Mouse (Mus musculus) adrenal gland, adult 2 months (tissue): ENCODE measurements around the gene Arhgap17. TPM values are rescaled to one million over a fixed set of nuclear protein-coding genes. Genes with fewer than 3 reads are reported as not detected.

Experiments
- DNase-seq: peaks from one replicate; pipeline ENCODE4 v3.0.0; 2021
- polyA plus RNA-seq: library from polyadenylated mRNA; depleted of rRNA; stranded (reverse); fragments of >200 nt; gene quantifications from 2 replicates; pipeline ENCODE4 v1.2.3, GENCODE M21; 2012
- total RNA-seq, 2 experiments: library from RNA; stranded (reverse); gene quantifications; 2 replicates each; pipeline ENCODE4 v1.2.3; 2021

The Arhgap17 gene
- total and polyA plus RNA-seq, 3 experiments = 52.9 to 62.0 (median 58.3) TPM

DNA sequence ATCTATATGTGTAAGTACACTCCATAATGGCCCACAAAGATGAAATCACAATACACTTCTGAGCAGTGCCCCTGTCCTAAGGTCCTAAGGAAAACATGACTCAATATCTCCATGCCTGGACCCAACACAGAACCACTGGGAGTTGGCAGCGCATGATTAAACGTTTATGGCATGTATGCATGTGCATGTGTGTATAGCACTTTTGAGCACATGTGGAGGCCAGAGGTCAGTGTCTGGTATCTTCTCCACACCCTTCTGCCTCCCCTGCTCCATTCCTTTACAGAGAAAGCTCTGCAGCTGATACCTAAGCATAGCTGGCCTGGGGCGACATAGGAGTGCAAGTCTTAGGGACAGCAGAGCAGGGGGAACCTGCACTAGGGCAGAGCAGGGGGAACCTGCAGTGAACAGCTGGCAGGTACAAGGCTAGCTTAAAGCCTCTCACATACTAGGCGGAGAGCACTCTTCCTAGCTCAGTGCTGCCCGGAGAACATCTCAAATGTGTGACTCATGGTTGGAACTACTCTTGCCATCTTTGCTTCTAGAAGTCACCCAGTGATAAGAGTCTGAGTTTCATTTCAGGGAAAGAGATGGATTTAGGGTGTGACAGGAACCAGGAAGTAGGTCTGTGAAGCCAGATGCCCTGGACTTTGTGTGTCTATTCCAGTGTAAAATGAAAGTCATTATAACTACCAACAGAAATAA lies 25.5 kb downstream of the Arhgap17 start:
- no peak for DNase-seq

DNA sequence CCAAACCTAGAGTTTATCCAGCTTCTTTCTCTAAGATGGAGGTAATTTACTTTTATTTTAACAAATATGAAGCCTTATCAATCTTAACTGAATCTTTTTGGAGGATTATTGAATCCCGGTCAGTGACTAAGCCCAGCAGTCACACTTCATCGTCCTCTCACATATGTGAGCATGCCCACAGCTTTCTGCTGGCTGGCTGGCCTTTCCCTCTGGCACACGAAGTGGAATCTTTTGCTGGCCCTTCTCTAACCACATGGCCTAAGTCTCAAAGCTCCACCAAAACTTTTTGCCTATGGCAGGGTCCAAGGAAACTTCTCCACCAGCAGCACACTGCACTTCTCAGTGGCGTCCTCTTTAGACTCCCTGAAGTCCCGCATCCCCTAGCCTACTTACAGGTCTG lies 27.8 kb downstream of the Arhgap17 start:
- DNase-seq = no peak

DNA sequence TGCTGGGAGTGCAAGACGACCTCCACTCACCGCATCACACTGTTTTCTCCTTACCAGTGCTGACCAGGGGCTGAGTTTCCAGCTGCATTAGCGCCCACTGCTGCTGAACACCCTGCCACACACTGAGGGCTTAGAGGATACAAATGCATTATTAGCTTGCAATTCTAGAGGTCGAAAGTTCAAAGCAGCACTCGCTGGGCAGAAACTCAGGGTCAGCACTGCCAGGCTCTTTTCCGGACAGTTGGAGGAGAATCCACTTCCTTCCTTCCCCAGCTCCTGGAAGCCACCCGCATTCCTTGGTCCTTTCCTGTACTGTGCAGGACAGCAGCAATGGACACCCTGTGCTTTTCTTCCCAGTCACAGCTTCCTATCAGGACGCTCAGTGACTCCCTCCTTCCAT lies 31.4 kb downstream of the Arhgap17 start:
- no peak for DNase-seq

DNA sequence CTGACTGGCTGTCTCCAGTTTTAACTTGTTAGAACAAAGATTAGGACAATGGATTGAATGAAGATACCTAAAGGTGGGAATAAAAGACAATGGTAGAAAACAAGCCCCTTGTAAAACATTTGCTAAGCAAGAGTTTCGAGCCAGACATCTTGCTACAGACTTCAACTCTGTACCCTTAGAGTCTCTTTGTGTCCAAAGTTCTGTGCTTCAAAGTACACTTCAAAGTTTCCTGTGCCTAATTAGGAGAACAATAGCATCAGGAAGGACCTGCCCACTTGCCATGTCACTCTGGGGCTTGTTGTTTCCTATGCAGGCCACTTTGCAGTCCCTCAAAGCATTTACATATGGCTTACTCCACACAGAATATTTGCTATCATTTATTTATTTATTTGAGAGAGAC lies 33.4 kb downstream of the Arhgap17 start:
- DNase-seq = no peak

DNA sequence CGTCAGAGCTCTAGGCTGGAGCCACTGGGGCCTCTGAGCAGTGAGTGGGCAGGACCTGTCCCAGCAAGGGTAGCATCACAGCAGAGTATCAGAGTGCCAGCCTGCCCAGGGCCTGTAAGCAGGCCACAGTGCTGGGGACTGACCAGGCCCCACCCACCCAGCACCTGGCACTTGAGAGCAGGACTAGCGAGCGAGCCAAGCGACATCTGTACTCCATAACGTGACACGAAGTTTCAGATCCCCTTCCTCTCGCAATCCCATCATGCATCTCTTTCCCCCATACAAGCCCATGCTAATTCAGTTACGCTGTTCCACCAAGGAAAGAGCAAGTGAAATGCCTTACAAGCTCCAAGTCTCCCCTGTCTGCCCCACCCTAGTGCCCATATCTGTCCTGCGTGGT lies 39.2 kb downstream of the Arhgap17 start:
- no peak for DNase-seq

DNA sequence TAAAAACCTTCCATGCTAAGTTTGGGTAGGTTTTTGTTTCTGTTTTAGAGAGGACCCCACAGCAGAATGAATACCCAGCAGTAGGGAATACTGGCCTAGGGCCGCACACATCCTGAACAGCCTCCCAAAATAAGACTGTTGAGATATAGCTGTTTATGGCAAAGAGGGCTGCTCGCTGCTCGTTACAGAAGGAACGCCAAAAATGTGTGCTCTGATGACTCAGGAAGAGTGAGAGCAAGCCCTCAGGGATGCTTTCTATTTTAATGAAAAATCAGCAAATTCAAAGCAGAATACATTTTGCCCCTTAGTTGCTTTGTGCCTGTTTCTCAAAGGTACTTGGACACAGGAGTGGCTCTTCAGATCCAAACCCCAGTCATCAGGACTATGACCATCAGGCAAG lies 41.8 kb downstream of the Arhgap17 start:
- DNase-seq = no peak

DNA sequence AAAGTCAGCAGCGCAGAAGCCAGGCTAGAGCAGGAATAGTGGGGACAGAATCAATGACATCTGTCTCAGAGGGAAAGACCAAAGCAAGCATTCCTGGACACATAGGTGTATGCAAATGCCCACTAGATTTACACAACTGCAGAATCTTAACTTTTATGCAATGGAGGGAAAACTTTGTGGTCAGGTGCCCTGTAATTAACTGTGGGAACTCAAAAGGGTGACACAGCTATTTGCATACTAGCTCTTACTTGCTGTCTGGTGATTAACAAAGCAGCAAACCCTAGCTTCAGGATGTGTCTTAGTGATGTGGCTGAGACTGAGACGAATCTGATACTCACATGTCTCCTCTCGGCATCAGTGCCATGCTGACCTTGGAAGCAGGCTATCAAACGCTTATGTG lies 42.8 kb downstream of the Arhgap17 start:
- DNase-seq = no peak

DNA sequence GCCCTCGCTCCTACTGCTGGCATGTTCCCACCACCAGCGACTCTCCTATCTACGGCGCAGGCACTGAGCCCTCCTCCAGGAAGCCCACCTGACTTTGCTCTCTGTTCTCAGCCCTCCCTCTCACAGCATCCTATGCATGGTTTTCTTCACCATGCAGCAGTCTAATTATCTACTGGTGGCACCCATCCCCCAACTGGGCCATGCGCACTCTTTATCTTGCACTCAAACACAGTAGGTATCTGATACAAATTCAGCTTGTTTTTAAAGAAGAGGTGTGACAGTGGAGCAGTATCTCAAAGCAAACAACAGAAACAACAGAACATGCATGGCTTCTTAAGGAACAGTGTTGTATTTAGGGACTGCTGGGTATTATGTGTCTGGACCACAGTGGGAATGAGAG lies 43.7 kb downstream of the Arhgap17 start:
- DNase-seq = no peak

DNA sequence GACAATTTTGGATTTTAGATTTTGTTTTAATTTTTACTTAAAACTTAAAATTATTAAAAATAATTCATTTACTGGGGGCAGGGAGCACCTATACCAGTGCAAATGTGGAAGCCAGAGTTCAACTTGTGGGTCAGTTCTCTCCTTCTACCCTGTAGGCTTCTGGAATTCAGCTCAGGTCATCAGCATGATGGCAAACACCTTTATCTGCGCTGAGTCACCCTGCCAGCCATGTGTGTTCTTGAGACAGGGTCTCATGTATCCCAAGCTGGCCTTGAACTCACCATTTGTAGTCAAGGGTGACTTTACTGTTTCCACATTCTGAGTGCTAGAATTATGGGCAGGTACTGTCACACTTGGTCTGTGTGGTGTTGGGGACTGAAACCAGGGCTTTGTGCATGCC lies 45.6 kb downstream of the Arhgap17 start:
- DNase-seq = no peak

DNA sequence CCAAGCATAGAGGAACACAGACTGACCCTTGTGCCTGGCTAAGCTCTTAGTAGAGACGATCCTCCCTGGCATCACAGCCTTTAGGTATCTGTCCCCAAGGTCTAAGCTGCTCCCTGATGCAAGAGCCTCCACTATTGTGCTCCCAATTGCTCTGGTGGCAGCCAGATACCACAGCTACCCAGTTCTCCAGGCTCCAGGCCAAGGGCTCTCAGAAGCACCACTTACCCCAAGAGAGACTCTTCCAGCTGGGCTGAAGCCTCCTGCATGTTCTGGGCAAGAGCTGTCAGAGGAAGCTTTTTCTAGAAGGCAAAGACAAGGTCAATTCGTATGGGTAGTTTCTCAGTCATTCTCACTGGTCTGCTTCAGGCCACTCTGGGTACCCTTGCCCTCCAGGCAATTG lies 46.3 kb downstream of the Arhgap17 start:
- DNase-seq = no peak

DNA sequence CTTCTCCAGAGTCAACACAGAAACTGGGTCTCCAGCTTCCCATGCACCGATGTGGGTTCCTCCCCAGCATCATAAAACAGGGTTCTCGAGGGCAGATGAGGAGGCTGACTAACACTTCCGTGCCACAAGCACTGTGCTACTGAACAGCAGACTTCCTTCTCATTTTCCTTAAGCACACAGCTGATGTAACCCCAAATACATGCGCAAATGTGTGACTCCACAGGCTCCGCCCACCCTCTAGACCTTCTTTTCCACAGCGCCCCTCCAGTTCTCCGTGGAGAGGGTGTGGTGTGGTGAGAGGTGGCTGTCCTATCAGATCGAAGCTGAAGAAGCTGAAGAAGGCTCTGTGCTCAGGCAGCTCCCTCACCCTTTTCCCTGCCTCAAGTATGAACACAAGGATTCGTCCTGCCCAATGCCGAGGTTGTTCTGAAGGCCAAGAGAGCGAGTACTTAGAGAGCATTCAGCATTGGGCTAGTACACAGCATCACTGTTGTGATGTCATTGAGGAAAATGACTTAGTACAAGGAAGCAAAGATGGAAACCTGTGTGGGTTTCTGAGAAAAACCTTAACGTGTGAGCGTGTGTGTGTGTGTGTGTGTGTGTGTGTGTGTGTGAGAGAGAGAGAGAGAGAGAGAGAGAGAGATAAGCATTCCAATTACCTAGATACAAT lies 47.1 kb downstream of the Arhgap17 start:
- no peak for DNase-seq

DNA sequence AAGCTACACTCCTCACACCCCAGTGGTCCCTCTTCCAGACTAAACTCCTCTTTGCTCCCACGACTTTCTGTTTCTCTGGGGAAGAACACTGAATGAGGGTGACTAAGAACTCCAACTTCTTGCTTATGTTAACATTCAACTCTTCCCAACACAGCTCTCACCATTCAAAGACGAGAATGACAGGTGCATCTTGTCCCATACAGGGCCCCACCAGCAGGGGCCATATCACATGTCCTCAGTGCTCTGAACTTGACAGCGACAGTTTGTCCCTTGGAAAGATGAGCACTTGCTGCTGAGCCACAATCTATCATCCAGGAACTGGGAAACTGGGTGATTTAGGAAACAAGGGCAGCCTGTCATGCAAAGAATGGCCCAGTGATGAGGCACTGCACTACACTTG lies 57.0 kb downstream of the Arhgap17 start:
- no peak for DNase-seq

DNA sequence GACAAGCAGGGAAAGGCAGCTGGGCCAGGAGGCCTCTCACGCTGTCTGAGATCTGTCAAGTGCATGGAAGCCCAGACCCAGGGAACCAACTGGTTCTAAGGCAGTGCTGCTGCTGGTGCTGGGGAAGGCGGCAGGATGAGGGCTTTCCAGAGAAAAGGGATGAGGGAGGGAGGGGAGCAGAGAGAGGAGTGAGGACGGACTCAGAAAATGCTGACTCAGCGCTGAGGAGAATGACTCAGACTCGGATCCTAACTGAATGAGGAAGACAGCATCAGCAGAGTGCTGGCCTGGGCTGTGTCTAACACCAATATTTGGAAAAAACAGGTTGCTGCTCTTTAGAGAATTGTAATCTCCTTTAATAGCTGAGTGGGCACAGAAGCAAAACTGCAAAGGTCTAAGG lies 57.9 kb downstream of the Arhgap17 start:
- peak; percentile 44 for DNase-seq

DNA sequence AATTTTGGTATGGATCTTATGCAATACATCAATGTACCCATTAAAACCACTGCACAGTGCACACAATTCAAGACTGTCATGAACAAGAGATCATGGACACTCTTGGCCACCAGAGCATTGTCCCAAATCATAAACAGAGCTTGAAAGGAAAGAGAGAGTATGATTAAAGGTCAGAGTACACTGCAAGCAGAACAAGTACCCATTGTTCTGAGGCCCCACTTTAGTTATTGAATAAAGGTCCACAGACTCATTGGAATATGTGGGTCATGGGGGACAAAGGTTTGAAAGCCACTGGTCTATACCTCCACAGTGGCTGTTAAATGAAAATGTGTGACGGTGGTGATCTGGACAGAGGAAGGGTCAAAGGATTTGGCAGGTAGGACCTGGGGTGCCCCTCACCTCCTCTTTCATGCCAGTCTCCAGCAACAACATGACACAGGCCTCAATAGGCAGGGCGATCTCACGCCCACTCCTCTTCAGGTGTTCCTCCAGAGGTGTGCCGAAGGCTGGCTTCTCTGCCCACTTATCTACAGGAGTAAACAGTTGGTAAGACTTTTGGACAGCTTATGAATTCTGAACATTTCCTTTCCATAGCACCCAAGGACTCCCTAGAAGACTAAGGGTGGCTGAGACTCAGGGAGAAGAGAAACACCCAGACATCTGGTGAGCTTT lies 61.7 kb downstream of the Arhgap17 start:
- DNase-seq = no peak

DNA sequence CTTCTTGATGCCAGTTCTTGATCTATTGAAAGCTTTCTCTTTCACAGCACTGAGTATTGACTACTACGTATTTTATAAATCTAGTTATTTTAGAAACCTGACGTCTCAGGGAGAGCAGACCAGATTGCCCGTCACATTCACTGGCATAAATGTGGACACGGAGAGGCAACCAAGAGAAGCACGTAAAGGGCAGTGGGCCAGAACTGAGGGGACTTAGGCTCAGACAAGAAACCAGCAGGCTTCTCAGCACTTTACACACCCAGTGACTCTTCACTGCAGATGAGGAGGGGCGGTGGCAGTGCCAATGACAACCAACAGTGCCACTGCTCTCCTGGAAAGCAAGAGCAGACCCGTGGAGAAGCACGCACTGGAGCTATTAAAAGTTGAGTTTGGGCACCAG lies 62.5 kb downstream of the Arhgap17 start:
- no peak for DNase-seq

DNA sequence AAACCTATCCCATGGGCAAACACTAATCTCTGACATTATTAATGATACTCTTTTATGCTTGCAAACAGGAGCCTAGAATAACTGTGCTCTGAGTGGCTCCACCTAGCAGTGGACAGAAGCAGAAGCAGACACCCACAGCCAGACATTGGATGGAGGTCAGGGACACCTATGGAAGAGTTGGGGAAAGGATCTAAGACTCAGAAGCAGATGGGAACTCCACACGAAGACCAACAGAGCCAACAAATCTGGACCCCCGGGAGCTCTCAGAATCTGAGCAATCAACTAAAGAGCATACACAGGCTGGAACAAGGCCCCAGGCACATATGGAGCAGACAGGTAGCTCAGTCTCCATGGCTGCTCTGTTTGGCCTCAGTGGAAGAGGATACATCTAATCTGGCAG lies 64.3 kb downstream of the Arhgap17 start:
- DNase-seq = no peak

DNA sequence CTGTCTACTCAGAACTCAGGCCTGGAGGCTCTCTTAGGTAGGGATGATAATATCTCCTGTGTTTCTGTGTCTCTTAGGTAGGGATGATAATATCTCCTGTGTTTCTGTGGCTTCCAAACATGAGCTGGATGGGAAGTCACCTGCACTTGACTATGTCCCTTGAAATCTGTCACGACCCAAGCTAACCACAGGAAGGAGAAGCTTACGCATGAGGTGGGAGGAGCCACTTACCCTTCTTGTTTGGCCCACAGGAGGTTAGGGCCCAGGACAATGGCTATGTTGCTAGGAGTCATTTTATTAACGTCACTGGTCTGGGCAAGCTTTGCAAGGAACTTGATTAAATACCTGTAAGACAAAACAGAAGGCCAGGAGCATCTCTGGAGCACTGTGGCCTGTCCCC lies 69.5 kb downstream of the Arhgap17 start:
- DNase-seq = no peak

DNA sequence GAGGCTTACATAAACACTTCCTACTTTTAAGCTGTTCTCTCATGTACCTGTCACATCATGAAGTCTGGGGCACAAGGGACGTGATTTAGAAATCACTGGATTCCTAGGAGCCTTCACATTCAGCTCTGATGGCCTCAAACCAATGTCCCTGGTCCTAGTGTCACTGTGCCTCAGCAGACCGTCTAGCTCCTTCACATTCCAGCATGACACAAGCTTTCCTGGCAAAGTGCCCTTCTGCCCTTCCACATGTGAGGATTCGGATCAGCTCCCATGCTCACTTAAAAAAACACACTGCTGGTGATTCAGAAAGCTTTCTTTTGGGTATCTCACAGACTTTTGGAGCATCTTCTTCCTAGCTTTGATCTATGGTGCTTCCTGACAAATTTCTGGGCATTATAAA lies 71.5 kb downstream of the Arhgap17 start:
- DNase-seq = peak; percentile 85

DNA sequence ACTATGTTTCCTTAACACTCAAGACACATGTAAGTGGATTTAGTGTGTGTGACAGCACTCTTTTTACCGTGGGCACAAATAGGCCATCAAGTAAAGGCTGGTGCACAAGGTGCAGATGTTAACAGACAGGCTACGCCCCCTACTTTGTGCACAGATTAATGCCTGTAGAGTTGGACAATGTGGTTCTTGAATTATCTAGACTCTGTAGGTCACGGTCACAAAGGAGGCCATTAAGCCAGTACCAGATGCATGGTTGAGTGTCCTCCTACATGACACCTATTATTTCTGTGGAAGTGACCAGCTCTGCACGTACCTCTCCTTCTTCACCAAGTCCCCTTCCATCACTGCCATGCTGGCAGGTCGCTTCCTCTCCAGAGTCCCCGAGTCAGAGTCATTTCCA lies 73.6 kb downstream of the Arhgap17 start:
- no peak for DNase-seq

DNA sequence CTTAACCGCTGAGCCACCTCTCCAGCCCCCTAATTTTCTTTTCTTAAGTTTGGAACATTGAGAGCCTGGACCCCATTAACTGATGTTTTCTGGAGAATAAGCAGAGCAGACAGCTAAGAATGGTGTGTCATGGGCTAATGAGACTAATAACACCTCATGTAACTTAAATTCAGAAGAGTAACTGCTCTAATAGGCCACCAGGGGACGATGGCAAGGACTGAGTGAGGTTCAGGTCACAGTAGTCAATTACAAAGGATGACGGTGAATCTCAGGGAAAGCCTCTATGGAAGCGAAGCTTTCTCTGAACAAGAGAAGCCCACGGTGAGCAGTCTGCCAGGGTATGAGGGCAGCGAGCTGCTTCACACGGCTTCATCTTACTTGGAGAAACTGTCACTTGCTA lies 74.3 kb downstream of the Arhgap17 start:
- no peak for DNase-seq

DNA sequence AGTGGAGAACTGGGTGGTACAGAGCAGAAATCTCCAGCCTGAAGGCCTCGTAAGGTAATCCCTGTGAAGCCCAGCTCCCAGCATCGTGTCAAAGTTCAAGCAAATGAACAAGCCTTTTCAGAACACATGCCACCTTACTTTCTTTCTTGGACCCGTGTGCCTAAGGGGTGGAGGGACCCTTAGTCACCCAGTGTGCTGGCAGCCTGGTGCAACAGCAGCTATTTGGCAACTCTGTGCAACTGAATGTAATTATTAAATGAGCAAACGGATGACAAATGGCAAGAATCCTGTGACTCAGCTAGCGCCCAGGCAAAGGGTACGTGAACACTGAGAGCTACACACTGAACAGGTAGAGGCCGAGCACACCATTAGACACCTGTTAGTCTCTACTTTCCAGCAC lies 75.8 kb downstream of the Arhgap17 start:
- DNase-seq = peak; percentile 65

DNA sequence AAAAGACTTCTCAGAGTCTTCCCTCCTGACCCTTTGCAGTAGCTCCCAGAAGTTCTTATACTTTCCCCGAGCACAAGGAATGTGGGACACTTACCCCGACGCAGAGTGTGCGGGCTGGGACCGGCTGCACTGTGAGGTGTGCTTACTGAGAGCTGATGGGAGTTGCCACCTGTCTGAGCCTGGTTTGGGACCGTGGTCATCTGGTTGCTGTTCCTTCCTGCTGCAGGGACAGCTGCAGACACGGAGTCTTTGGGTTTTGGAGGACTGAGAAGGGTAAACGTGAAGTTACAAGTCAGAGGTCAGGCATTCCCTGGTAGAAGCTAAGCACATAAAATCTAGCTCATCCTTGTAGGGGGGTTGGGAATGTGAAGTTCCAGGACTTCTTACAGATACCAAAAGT lies 77.8 kb downstream of the Arhgap17 start:
- DNase-seq = no peak

DNA sequence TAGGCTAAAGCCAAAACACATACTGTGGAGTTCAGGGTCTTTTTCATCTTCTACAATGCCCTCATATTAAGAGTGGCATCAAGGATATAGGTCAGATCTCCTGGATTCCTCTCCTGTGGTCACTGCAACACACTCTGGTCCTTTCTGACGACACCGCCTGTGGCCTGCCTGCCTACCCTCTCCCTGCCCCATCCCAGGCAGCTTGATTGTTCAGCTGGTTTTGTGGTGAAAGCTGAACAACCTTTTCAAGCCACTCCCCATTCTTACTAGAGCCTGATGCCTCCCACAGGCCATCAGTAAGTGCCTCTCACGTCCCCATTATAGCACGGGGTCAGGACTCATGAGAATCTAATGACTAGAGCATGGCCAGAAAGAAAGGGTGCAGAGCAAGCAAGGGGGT lies 80.5 kb downstream of the Arhgap17 start:
- no peak for DNase-seq

DNA sequence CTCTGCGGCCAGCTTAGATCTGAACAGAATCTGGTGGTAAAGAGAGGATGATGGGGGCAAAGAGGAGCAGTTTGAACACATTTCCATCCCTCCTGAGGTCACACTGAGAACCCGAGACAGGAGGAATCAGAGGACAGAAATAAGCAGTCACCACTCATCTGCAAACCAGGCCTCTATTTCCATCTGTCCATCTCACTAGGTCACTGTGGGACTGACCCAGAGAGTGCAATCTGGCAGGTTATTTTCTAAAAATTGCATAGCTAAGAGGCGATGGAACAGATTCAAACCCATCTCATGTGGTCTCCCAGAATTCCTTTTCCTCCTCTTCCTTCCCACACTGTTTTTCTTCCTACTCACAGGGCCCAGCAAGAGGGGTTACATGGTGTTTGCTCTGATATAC lies 81.8 kb downstream of the Arhgap17 start:
- no peak for DNase-seq
